Mouse (Mus musculus) ES-E14 (cell line): Measurements from ENCODE around the gene Klhdc1. TPM values are rescaled to one million over a fixed set of nuclear protein-coding genes. Genes with fewer than 3 reads are reported as not detected.

ENCODE experiments used
- DNase-seq: peaks from one replicate; pipeline ENCODE4 v3.0.0-alpha.2; 2013; ENCODE audit warnings: low read depth, low spot score
- H3K27ac ChIP-seq: 2 replicates; pipeline ENCODE4 v1.5.1; 2012; ENCODE audit warnings: low read depth, mild to moderate bottlenecking, low read length, moderate library complexity, mixed read lengths; ENCODE audit not compliant: poor library complexity, insufficient read depth, severe bottlenecking
- H3K36me3 ChIP-seq: 2 replicates; pipeline ENCODE4 v1.6.1; 2012; ENCODE audit warnings: mild to moderate bottlenecking, low read length, moderate library complexity, mixed read lengths; ENCODE audit not compliant: control insufficient read depth, poor library complexity, insufficient read depth, severe bottlenecking
- H3K4me1 ChIP-seq, 2 experiments: fragments of 150-350 bp in 1 of 2; sonication (generic) in 1 of 2; 2 replicates each; pipeline ENCODE4 v1.6.1; 2012; ENCODE audit warnings: low read length in 2 of 2, mild to moderate bottlenecking in 1 of 2, mixed read lengths in 1 of 2; ENCODE audit not compliant: control insufficient read depth in 2 of 2, insufficient read depth in 2 of 2, poor library complexity in 1 of 2
- H3K4me3 ChIP-seq, 2 experiments: fragments of 150-350 bp in 1 of 2; sonication (generic) in 1 of 2; 2 replicates each; pipeline ENCODE4 v1.5.1; 2012; ENCODE audit warnings: low read length in 2 of 2, low read depth in 1 of 2, mild to moderate bottlenecking in 1 of 2, mixed read lengths in 1 of 2; ENCODE audit not compliant: insufficient read depth in 1 of 2, poor library complexity in 1 of 2, severe bottlenecking in 1 of 2
- H3K9ac ChIP-seq: 2 replicates; pipeline ENCODE4 v1.6.1; 2012; ENCODE audit warnings: low read depth, mild to moderate bottlenecking, low read length, mixed read lengths; ENCODE audit not compliant: poor library complexity, insufficient read depth, severe bottlenecking
- H3K9me3 ChIP-seq: fragments of 150-350 bp; sonication (generic); 2 replicates; pipeline ENCODE4 v1.6.1; 2012; ENCODE audit warnings: low read depth, mild to moderate bottlenecking, low read length; ENCODE audit not compliant: control insufficient read depth, insufficient read depth
- CHD2 ChIP-seq: IDR thresholded peaks from 2 replicates; pipeline ENCODE4 v1.6.1; 2014; ENCODE audit warnings: mild to moderate bottlenecking, low read depth, low read length, inconsistent platforms
- HCFC1 ChIP-seq: IDR thresholded peaks from 2 replicates; pipeline ENCODE4 v1.6.1; 2012; ENCODE audit warnings: low read length, inconsistent platforms, borderline replicate concordance; ENCODE audit not compliant: insufficient read depth
- MAFK ChIP-seq: IDR thresholded peaks from 2 replicates; pipeline ENCODE4 v1.6.1; 2014; ENCODE audit warnings: mild to moderate bottlenecking, low read depth, low read length, inconsistent platforms; ENCODE audit not compliant: insufficient read depth
- ZC3H11A ChIP-seq: IDR thresholded peaks from 2 replicates; pipeline ENCODE4 v1.6.1; 2012; ENCODE audit warnings: low read depth, mild to moderate bottlenecking, inconsistent platforms, low read length, borderline replicate concordance
- ZNF384 ChIP-seq: IDR thresholded peaks from 2 replicates; pipeline ENCODE4 v1.6.1; 2012; ENCODE audit warnings: low read depth, low read length, inconsistent platforms
- in situ Hi-C, 2 experiments: fragments of 600-800 bp; cut with MboI; formaldehyde crosslinking; loops; one replicate each; pipeline ENCODE4 v1.15.1; 2025; ENCODE audit warnings: low sequenced_read_pairs in 2 of 2, inconsistent platforms in 1 of 2; ENCODE audit not compliant: unreplicated experiment in 2 of 2
- total RNA-seq: library from RNA; depleted of rRNA; stranded (reverse); fragments of 300-350 nt; gene quantifications from 2 replicates; pipeline ENCODE4 v1.2.3, GENCODE M21; 2012

Gene Klhdc1
- total RNA-seq, 1 experiment, result 1.7 TPM

DNA sequence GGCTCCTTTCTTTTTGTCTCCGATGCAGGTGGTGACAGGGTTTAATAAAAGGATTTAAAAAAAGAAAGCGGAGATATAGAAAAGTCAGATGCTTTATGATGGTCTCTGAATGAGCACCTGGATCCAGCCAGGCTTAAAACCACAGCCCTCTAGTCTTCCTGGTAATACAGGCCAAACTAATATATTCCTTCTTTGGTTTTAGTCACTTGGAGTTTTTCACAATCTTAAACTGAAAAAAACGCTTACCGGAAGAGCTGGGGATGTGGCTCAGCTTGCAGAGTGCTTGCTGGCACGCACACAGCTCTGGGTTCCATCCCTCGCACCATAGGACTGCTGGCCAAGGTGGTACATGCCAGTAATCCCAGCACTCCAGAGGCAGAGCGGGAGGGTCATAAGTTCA lies 24.4 kb upstream of the Klhdc1 start:
- DNase-seq, result no peak
- in situ Hi-C loops, result no loop called here
- H3K36me3 ChIP-seq, result peaks cover 37% of the 10 kb centered on the region
- no peak overlapping the region for H3K9ac ChIP-seq
- H3K4me3 ChIP-seq, result no peak overlapping the region
- no peaks in the 10 kb centered on the region for H3K9me3 ChIP-seq
- no peak overlapping the region for H3K27ac ChIP-seq
- no peak for TF ChIP-seq ZC3H11A
- no peak for TF ChIP-seq CHD2
- TF ChIP-seq MAFK, result no peak
- no peak for TF ChIP-seq ZNF384
- no peak for TF ChIP-seq HCFC1
- H3K4me1 ChIP-seq, result 0 out of 4 replicates have a peak, but pooled peaks cover 0 to 2% of the 10 kb centered on the region in 2 experiments

GRCm38 (mm10) chr12:69220613-69221277 lies 20.2 kb upstream of the Klhdc1 start:
- no peak overlapping the region; the same call in 1 of the 2 replicates for H3K9ac ChIP-seq
- in situ Hi-C loops, result no loop called here
- peaks cover 0 to 2% of the 10 kb centered on the region in 2 experiments; a peak in 1 of 4 replicates for H3K4me1 ChIP-seq
- no peak for DNase-seq
- TF ChIP-seq ZNF384 (no peak), ZC3H11A (no peak), CHD2 (no peak), MAFK (no peak), HCFC1 (no peak)
- H3K9me3 ChIP-seq, result no peaks in the 10 kb centered on the region
- no peak overlapping the region for H3K27ac ChIP-seq
- peaks cover 27% of the 10 kb centered on the region; the same call in 1 of the 2 replicates for H3K36me3 ChIP-seq
- H3K4me3 ChIP-seq, result no peak overlapping the region; a peak in 1 of 4 replicates

GRCm38 (mm10) chr12:69227776-69228466 lies 13.1 kb upstream of the Klhdc1 start, which contains the start of gene Pole2:
Gene Pole2, minus strand, starts transcription at chr12:69228195.
- in situ Hi-C loops, result no loop called here
- H3K4me3 ChIP-seq, result peak within 1 kb of the TSS; percentile 81 to 95
- peak; percentile 69 for DNase-seq
- TF ChIP-seq ZC3H11A, result no peak
- TF ChIP-seq HCFC1, result peak; percentile 69; the same call in 1 of the 2 replicates
- TF ChIP-seq MAFK, result no peak
- TF ChIP-seq CHD2, result no peak
- TF ChIP-seq ZNF384, result no peak
- peaks cover 11% of the 10 kb centered on the region; the same call in 1 of the 2 replicates for H3K36me3 ChIP-seq
- peaks cover 1 to 5% of the 10 kb centered on the region in 2 experiments; a peak in 2 of 4 replicates for H3K4me1 ChIP-seq
- H3K27ac ChIP-seq, result peak within 1 kb of the TSS; percentile 80
- H3K9ac ChIP-seq, result peak within 1 kb of the TSS; percentile 96
- H3K9me3 ChIP-seq, result no peaks in the 10 kb centered on the region

- no peak overlapping the region for H3K4me3 ChIP-seq
- H3K9me3 ChIP-seq, result no peaks in the 10 kb centered on the region
- H3K4me1 ChIP-seq, result peaks cover 1 to 5% of the 10 kb centered on the region in 2 experiments; a peak in 2 of 4 replicates
- in situ Hi-C loops, result no loop called here
- peak; percentile 72 for DNase-seq
- peaks cover 8% of the 10 kb centered on the region; the same call in 1 of the 2 replicates for H3K36me3 ChIP-seq
- H3K27ac ChIP-seq, result no peak overlapping the region
- no peak overlapping the region for H3K9ac ChIP-seq
- no peak for TF ChIP-seq HCFC1
- TF ChIP-seq CHD2, result no peak
- TF ChIP-seq MAFK, result no peak
- TF ChIP-seq ZNF384, result no peak
- no peak for TF ChIP-seq ZC3H11A
These were observed 11.7 kb upstream of the Klhdc1 start for GRCm38 (mm10) chr12:69229251-69229650.
